Mouse (Mus musculus) C2C12 (cell line): ENCODE data around the gene Vmn2r19.

ENCODE experiments used
- CEBPB ChIP-seq: IDR thresholded peaks from one replicate; pipeline ENCODE4 v1.6.1; 2011; ENCODE audit warnings: low read depth, mild to moderate bottlenecking, control low read depth, moderate library complexity
- CTCF ChIP-seq: IDR thresholded peaks from one replicate; pipeline ENCODE4 v1.5.1; 2011; ENCODE audit not compliant: control insufficient read depth, insufficient read depth, insufficient read length
- USF1 ChIP-seq: IDR thresholded peaks from one replicate; pipeline ENCODE4 v1.6.1; 2011; ENCODE audit warnings: low read depth, mild to moderate bottlenecking, control low read depth, moderate library complexity

- TF ChIP-seq USF1 (no peak), CTCF (no peak), CEBPB (no peak)
These were observed 38.0 kb downstream of the Vmn2r19 start for GRCm38 (mm10) chr6:123346141-123346540.
